Mouse (Mus musculus): ENCODE data around the gene Olfr1291-ps1.

Olfr1291-ps1 gene

DNA sequence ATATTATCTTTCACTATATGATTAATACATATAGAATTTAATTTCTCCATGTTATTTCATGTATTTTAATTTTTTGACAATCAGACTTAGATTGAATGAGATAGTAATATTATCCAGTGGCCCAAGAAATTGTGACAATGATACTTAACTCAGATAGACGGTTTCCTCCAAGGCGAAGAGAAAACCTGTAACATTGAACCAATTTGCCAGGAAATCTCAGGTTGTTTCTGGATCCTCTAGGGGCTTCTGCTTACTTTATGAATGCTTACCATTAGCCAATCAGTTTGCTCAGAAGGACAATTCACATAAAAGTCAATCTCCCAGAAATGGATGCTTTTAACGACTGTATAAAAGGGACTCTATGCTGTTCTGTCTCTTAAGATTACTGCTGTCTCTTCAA lies at the start of gene Olfr1291-ps1:
Gene Olfr1291-ps1 (plus strand): TSS at position 301 of the 400 bp plus-strand sequence.
- DNase-seq (ENCODE audit: low read depth), result no peak

DNA sequence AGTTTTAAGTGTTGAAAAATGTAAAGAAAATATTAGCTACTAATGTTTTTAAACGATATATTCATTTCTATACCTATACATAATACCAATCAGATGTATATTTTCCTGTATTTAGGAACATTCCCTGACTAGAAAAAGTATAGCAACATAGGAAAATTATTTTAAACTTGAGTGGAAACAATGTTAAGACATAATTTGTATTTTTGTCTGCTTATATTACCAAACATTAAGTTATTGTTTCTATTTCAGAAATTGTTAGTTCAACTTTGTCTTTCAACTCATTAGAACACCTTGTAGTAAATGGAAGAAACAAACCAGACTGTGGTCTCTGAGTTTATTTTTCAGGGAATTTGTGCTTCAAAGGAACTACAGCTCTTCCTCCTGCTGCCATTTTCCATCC lies 48.1 kb upstream of the Olfr1291-ps1 start, which contains the start of gene Olfr1287:
Gene Olfr1287 (plus strand): TSS at position 301 of the 400 bp plus-strand sequence.
- no peak for DNase-seq (ENCODE audit: low read depth)

DNA sequence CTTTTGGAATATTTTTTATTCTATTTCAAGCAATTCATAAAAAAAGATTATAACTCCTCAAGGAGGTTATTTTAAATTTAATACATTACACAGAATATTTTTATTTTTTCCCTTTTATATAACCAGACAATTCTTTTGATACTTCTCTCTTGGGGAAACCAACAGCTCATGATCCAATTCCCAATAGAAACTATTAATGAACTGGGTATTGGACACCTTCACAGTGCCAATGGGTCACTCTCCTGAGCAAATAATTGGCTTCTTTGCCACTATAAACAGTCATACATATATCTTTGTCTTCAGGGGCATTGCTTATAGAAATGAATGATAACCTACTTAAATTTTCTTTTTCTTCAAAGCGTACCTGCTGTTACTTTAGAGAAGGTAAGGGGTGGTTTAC lies 23.2 kb upstream of the Olfr1291-ps1 start, which contains the start of gene Olfr1288:
Gene Olfr1288 (plus strand): TSS at position 301 of the 400 bp plus-strand sequence.
- DNase-seq (ENCODE audit: low read depth), result no peak

DNA sequence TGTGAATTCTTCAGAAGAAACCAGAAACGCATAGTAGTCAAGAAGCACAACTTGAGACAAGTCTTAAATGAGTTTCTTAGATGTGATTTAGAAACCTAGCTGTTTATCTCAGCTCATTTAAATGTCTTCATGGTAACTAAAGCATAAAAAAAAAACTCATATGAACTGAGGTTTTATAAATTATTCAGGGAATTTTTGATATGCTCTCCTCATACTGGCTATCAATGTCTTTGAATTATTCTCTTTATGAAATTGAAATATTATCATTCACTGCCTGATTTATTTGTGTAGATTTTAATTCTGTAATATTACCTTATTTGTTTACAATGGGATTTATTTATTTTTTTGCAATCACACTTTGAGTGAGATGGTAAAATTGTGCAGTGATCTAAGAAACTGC lies 16.5 kb upstream of the Olfr1291-ps1 start, which contains the start of gene Olfr1289:
Gene Olfr1289 (plus strand): TSS at position 301 of the 400 bp plus-strand sequence.
- no peak for DNase-seq (ENCODE audit: low read depth)

- no peak for DNase-seq (ENCODE audit: low read depth)
Measured at GRCm38 (mm10) chr2:111493729-111494128, 3.3 kb upstream of the Olfr1291-ps1 start, which contains the start of gene Olfr1290. TSS of gene Olfr1290 (minus strand) at chr2:111493829.

DNA sequence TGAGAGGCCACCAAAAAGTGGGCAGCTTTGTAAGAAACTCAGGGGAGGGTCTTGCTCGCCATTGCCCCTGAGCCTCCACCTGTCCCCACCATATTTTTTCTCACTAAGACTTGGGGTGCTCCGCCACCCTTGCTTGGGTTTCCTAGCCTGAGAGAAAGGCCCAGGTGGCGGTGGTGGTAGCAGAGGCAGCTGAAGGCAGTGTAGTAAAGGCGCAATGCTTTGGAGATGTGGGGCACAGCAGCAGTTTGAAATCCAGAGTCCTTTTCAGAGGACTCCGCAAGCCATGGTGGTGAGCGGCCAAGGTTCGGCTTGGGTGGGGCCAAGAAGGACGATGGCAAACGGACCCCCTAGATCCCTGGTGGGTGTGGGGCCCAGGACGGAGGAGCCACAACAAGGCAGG lies 20.5 kb downstream of the Olfr1291-ps1 start:
- no peak for DNase-seq (ENCODE audit: low read depth)

GRCm38 (mm10) chr2:111524903-111525302 lies 27.9 kb downstream of the Olfr1291-ps1 start, which contains the start of gene Olfr1293-ps:
TSS of gene Olfr1293-ps (plus strand) at chr2:111525203.
- DNase-seq (ENCODE audit: low read depth), result no peak

DNA sequence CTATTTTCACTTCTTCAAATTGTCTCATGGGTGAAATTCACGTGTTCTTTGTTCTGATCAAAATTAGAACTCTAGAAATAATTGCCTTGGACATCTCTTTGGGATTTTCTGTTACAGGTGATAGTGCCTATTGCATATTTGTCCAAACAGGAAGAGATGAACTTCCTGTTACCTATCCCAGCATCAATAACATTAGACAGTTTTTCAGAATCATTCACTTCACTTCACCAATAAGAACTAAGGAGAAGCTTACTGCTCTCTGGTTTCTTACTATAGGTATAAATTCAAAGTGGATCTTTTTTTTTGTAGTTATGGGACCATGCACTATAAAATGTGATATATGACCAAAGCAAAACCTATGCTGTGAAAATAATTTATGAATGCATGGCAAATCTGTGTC lies 43.2 kb downstream of the Olfr1291-ps1 start, which contains the start of gene Olfr1294:
Gene Olfr1294 (minus strand): TSS at position 101 of the 400 bp plus-strand sequence.
- no peak for DNase-seq (ENCODE audit: low read depth)

Data from c-Kit-positive CD71-negative TER-119-negative erythroid progenitor cells, embryonic 14.5 days (primary cell).